In genomic region chr4:147525125-147525524, GRCm38 (mm10) we compare ENCODE assay signal across 29 mouse cellular contexts. TPM values are rescaled to one million over a fixed set of nuclear protein-coding genes. Genes with fewer than 3 reads are reported as not detected.
"Had no signal": no experiment of that assay in that cellular context is flagged by ENCODE, and none has a peak within 500 bp of the region (broad histone marks: within the 10 kb centered on the region; RNA-seq: fewer than 3 reads in every experiment).

No protein-coding gene starts in this region.

- H3K27me3 ChIP-seq: limb, embryonic 12.5 days; limb, embryonic 13.5 days; limb, embryonic 15.5 days; liver, embryonic 12.5 days; liver, embryonic 13.5 days; liver, embryonic 15.5 days; lung, embryonic 15.5 days; megakaryocyte, embryonic 14.5 days; midbrain, embryonic 12.5 days; midbrain, embryonic 13.5 days; midbrain, embryonic 15.5 days; neural tube, embryonic 12.5 days had no signal

- H3K36me3 ChIP-seq: limb, embryonic 10.5 days; limb, embryonic 12.5 days; limb, embryonic 13.5 days; limb, embryonic 15.5 days; liver, embryonic 12.5 days; liver, embryonic 13.5 days; liver, embryonic 15.5 days; lung, embryonic 15.5 days; midbrain, embryonic 10.5 days; midbrain, embryonic 12.5 days; midbrain, embryonic 13.5 days; midbrain, embryonic 15.5 days; neural tube, embryonic 12.5 days had no signal

- DNase-seq: left cerebral cortex, postnatal 4 days; liver, embryonic 13.5 days; liver, postnatal 0 days; lung, adult 18-20 months; lung, adult 2 months; lung, embryonic 14.5 days; lung, postnatal 10 days; lung, postnatal 14 days; lung, postnatal 36 days; lung, postnatal 4 days; midbrain, embryonic 14.5 days had no signal

- H3K4me1 ChIP-seq: limb, embryonic 10.5 days; limb, embryonic 12.5 days; limb, embryonic 13.5 days; limb, embryonic 15.5 days; liver, embryonic 12.5 days; liver, embryonic 13.5 days; liver, embryonic 15.5 days; lung, embryonic 15.5 days; megakaryocyte, embryonic 14.5 days; midbrain, embryonic 10.5 days; midbrain, embryonic 12.5 days; midbrain, embryonic 13.5 days; midbrain, embryonic 15.5 days; neural tube, embryonic 12.5 days had no signal

- H3K27ac ChIP-seq: limb, embryonic 10.5 days; limb, embryonic 12.5 days; limb, embryonic 13.5 days; limb, embryonic 15.5 days; liver, embryonic 12.5 days; liver, embryonic 13.5 days; liver, embryonic 14.5 days; liver, embryonic 15.5 days; lung, embryonic 15.5 days; macrophage; midbrain, embryonic 10.5 days; midbrain, embryonic 12.5 days; midbrain, embryonic 13.5 days; midbrain, embryonic 15.5 days; neural tube, embryonic 12.5 days had no signal

- H3K4me3 ChIP-seq: limb, embryonic 10.5 days; limb, embryonic 12.5 days; limb, embryonic 13.5 days; limb, embryonic 15.5 days; liver, embryonic 12.5 days; liver, embryonic 13.5 days; liver, embryonic 15.5 days; lung, embryonic 15.5 days; megakaryocyte, embryonic 14.5 days; midbrain, embryonic 10.5 days; midbrain, embryonic 12.5 days; midbrain, embryonic 13.5 days; midbrain, embryonic 15.5 days; myocyte; neural tube, embryonic 12.5 days had no signal

RNA-seq across cellular contexts. Expression of gene Gm16503, which starts 14.9 kb away (rescaled TPM):
- polyA plus RNA-seq: liver, adult 2 months; macrophage; myocyte had no signal

RNA-seq across cellular contexts. Expression of gene Zfp985, which starts 28.0 kb away (rescaled TPM):
- polyA plus RNA-seq: limb, embryonic 15.5 days; liver, adult 2 months; liver, embryonic 16.5 days; lung, adult 2 months; macrophage; midbrain, embryonic 14.5 days; midbrain, embryonic 15.5 days; neural tube, embryonic 12.5 days had no signal
